Mouse (Mus musculus) stomach, embryonic 15.5 days (tissue): ENCODE measurements around the gene Filip1. TPM values are rescaled to one million over a fixed set of nuclear protein-coding genes. Genes with fewer than 3 reads are reported as not detected.

Experiments used
- ATAC-seq: fragments of 200-750 bp; cut with Nextera tagmentation; 2 replicates; pipeline ENCODE4 v1.8.0; 2017; ENCODE audit warnings: low read depth, moderate number of reproducible peaks, moderate TSS enrichment; ENCODE audit not compliant: insufficient read depth, low FRiP score
- H3K27ac ChIP-seq: fragments of 300-500 bp; sonication (generic); 2 replicates; pipeline ENCODE4 v1.5.1; 2015; ENCODE audit warnings: mild to moderate bottlenecking, inconsistent platforms
- H3K27me3 ChIP-seq: fragments of 300-500 bp; sonication (generic); replicated peaks from 2 replicates; pipeline ENCODE4 v1.6.1; 2015; ENCODE audit warnings: inconsistent platforms
- H3K36me3 ChIP-seq: fragments of 300-500 bp; sonication (generic); 2 replicates; pipeline ENCODE4 v1.6.1; 2015; ENCODE audit warnings: inconsistent platforms
- H3K4me1 ChIP-seq: fragments of 300-500 bp; sonication (generic); 2 replicates; pipeline ENCODE4 v1.6.1; 2015; ENCODE audit warnings: inconsistent platforms
- H3K4me2 ChIP-seq: fragments of 300-500 bp; sonication (generic); 2 replicates; pipeline ENCODE4 v1.6.1; 2015; ENCODE audit warnings: mild to moderate bottlenecking, inconsistent platforms
- H3K4me3 ChIP-seq: fragments of 300-500 bp; sonication (generic); replicated peaks from 2 replicates; pipeline ENCODE4 v1.5.1; 2015; ENCODE audit warnings: inconsistent platforms
- H3K9ac ChIP-seq: fragments of 300-500 bp; sonication (generic); 2 replicates; pipeline ENCODE4 v1.6.1; 2015; ENCODE audit warnings: inconsistent platforms
- H3K9me3 ChIP-seq: fragments of 300-500 bp; sonication (generic); 2 replicates; pipeline ENCODE4 v1.6.1; 2016; ENCODE audit warnings: inconsistent platforms
- WGBS: fragments of 180-500 bp; shearing (Covaris S2); methylation state at CpG from one replicate; pipeline ENCODE4 v1.1.7; 2015; 5-methylcytosine and 5-hydroxymethylcytosine counted together
- polyA plus RNA-seq: library from polyadenylated mRNA; unstranded; fragments of >200 nt; fragmentation: Nextera tagmentation; extraction: Ambion mirVana; gene quantifications from 2 replicates; pipeline ENCODE4 v1.2.1, GENCODE M21; 2015

Gene Filip1
- polyA plus RNA-seq, 1 experiment from 2014 or later = 11.9 TPM

DNA sequence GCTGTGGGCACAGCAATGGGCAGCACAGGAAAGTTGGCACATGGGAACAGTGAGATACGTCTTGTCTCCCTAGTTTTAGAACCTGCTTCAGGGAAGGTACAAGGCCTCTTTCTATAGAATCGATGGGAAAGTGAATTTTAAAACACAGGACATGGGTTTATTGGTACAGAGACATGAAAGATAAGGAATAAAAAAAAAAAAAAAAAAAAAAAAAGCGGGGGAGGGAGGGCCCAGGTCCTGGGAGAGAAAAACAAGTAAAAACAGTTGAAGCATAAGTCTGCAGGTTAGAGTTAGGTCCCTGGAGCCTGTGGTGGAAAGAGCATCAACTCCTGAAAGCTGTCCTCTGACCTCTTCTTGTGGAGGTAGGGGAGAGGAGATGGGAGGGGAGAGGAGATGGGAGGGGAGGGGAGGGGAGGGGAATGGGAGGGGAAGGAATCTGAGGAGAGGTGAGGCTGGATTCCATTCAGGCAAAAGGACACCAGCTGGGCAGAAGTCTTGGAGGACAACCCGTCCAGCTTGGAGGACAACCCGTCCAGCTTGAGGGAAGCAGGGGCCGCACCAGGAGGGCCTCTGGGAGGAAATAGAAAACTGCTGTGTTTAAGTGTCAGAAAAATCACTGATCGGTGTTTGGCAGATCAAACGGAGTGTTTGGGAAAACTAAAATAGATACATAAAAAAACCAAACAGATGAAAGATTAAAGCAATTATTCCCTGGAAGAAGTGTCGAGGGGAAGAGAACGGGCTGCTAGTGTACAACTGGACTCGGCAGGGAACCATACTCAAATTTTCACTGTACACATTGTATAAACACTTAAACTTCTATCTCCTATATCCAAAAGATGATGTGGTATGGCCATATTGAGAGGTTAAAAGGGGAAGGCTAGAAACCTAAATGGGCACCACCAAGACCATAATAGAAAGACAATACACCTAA lies 201.4 kb downstream of the Filip1 start:
- Histone ChIP-seq H3K27me3 (no peaks in the 10 kb centered on the region), H3K36me3 (no peaks in the 10 kb centered on the region), H3K9ac (no peak overlapping the region), H3K4me2 (no peak overlapping the region), H3K4me3 (no peak overlapping the region), H3K9me3 (no peaks in the 10 kb centered on the region), H3K27ac (no peak overlapping the region), H3K4me1 (0 out of 2 replicates have a peak, but pooled peaks cover 8% of the 10 kb centered on the region)
- WGBS = 74% methylated on average over 10 of the region's 11 CpGs
- no peak for ATAC-seq

DNA sequence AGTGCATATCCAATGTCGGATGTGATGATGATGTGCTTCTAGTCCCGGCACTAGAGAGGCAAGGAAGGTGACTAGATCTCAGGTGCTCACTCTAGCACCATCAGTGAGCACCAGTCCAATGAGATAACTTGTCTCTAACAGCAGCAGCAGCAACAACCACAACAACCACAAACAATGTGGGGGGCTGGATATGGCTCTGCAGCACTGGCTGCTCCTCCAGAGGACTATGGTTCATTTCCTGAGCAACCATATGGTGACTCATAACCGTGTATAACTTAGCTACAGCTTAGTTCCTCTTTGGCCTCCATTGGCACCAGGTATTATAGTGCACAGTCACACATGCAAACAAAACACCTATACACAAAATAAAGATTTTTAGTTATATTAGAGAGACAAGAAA lies 202.1 kb downstream of the Filip1 start:
- ATAC-seq = no peak
- Histone ChIP-seq H3K4me3 (no peak overlapping the region), H3K4me1 (0 out of 2 replicates have a peak, but pooled peaks cover 8% of the 10 kb centered on the region), H3K4me2 (no peak overlapping the region), H3K9ac (no peak overlapping the region), H3K27me3 (no peaks in the 10 kb centered on the region), H3K27ac (no peak overlapping the region), H3K36me3 (no peaks in the 10 kb centered on the region), H3K9me3 (no peaks in the 10 kb centered on the region)
- 72% methylated on average over 3 of the region's 3 CpGs for WGBS

DNA sequence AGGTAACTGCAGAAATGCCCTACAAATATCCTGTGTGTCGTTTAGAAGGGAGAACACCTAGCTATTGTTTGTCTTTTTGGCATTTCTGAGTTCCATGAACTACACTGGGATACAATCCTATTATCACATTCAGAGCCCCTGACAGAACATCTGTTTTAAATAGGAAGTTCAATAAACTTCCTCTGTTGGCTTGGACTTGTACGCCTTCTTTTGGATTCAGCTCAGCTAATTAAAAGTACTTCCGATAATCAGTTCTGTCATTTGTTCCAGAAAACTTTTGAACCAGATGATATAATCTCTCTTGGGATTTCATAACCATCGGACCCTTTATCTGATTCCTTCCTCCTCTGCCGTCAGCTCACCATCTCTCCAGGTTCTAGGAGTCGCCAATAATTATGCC lies 203.2 kb downstream of the Filip1 start:
- Histone ChIP-seq H3K4me1 (0 out of 2 replicates have a peak, but pooled peaks cover 8% of the 10 kb centered on the region), H3K4me3 (no peak overlapping the region), H3K9me3 (no peaks in the 10 kb centered on the region), H3K9ac (no peak overlapping the region), H3K27ac (no peak overlapping the region), H3K27me3 (no peaks in the 10 kb centered on the region), H3K4me2 (no peak overlapping the region), H3K36me3 (no peaks in the 10 kb centered on the region)
- no peak for ATAC-seq
- WGBS = 62% methylated on average over 6 of the region's 6 CpGs

DNA sequence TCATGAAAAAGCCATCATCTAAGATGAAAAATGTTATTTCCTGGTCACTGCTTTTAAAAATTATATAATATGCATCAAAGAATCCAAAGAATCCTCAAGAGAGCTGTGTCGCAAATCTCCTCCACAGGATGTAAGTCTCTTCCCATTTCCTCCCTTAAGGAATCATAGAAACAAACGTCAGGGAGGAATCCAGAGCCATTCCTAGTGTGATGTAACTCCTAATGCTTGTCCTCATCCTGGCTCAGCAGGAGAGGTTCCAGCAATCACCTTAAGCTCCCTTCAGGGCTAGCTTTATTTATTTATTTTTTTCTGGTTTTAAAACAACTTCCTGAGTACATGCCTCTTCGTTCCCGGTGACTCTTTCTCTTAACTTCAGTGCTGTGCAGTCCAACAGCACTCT lies 205.5 kb downstream of the Filip1 start:
- no peaks in the 10 kb centered on the region for H3K9me3 ChIP-seq
- H3K4me2 ChIP-seq = no peak overlapping the region
- H3K27ac ChIP-seq = no peak overlapping the region
- no peaks in the 10 kb centered on the region for H3K36me3 ChIP-seq
- H3K4me3 ChIP-seq = no peak overlapping the region
- ATAC-seq = no peak
- 0 out of 2 replicates have a peak, but pooled peaks cover 8% of the 10 kb centered on the region for H3K4me1 ChIP-seq
- H3K27me3 ChIP-seq = no peaks in the 10 kb centered on the region
- 37% methylated on average over 4 of the region's 4 CpGs for WGBS
- no peak overlapping the region for H3K9ac ChIP-seq

DNA sequence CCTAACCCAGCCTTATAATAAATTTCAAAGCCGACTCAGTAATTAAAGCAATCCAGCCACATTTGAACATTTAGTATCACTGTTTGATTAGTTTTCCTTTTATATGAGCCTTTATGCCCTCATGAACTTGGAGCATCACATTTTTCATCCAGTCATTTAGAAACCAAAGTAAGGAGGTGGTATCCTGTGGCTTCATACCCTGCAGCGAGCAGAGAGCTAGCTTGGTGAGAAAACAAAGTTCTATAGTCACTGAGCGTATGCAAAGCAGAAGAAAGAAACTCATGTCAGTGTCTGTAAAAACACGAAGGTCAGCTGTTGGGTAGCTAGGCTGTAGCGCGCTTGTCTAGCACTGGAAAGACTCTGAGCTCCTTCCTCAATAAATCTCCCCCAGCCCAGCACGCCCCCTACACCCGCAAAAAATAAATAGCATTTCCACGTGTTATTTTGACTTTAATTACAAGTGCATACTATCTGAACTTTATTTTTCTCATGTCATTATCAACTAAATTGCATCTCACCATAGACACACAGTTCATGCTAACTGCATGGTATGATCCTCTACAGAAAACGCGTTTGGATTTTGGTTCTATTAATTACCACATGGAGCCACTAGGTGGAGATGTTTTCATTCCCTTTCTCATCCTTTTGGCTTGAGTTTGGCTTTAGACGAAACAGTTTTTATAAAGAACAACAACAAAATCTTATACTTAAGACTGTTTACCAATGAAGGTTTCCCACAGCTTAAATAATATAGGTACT lies 206.2 kb downstream of the Filip1 start:
- ATAC-seq = no peak
- 0 out of 2 replicates have a peak, but pooled peaks cover 8% of the 10 kb centered on the region for H3K4me1 ChIP-seq
- no peak overlapping the region for H3K4me2 ChIP-seq
- no peak overlapping the region for H3K9ac ChIP-seq
- WGBS = 47% methylated on average over 12 of the region's 12 CpGs
- no peaks in the 10 kb centered on the region for H3K27me3 ChIP-seq
- H3K4me3 ChIP-seq = no peak overlapping the region
- no peaks in the 10 kb centered on the region for H3K36me3 ChIP-seq
- H3K27ac ChIP-seq = no peak overlapping the region
- no peaks in the 10 kb centered on the region for H3K9me3 ChIP-seq

DNA sequence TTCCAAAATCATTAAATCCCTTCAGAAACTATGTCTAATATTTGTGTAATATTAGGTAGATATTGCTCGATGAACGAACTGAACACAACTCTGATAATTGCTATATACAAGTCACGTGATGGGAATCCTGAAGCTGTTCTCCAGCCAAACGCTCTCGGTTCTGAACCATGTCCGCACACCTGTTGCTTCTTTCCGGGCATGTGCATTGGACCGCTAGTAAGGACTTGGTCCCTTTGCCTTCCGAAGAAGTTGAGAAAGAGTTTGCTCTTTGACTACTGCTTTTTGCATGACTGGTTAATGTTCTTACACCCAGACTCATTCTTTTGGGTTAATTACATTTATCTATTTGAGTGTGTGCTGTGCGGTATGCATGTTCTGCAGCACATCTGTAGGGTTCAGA lies 207.2 kb downstream of the Filip1 start:
- no peak overlapping the region for H3K4me2 ChIP-seq
- H3K27me3 ChIP-seq = no peaks in the 10 kb centered on the region
- no peak overlapping the region for H3K9ac ChIP-seq
- no peak overlapping the region for H3K27ac ChIP-seq
- no peak overlapping the region for H3K4me3 ChIP-seq
- no peaks in the 10 kb centered on the region for H3K36me3 ChIP-seq
- no peak for ATAC-seq
- WGBS = 86% methylated on average over 10 of the region's 10 CpGs
- no peaks in the 10 kb centered on the region for H3K9me3 ChIP-seq
- 0 out of 2 replicates have a peak, but pooled peaks cover 8% of the 10 kb centered on the region for H3K4me1 ChIP-seq

DNA sequence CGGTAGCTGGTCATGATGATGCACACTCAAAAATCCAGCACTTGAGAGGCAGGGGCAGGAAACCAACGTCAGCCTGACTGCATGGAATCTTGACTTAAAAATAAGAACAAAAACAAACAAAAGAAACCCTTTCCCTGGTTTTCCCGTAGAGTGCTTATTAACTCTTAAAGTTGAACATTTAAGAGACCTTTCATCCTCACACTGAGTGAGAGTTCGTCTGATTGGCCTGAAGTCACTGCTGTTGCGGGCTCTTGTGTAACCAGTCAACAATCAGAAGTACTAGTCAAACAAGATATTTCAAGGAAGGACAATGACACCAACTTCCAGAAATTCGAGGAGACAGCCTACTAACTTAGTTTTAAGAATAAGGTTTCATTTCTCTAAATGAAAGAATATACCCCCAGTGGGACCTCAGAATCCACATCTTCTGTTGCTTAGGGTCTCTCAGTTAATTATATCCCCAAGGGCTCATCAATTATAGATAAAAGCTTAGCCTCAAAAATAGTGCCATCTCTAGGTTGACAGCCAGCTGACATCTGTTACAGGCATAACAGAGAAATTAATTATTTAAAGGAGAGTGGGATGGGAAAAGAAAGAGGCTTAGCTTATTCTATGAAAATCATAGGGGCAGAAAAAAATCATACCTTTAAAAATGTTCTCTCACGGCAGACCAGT lies 216.1 kb downstream of the Filip1 start:
- Histone ChIP-seq H3K9ac (no peak overlapping the region), H3K27me3 (no peaks in the 10 kb centered on the region), H3K4me3 (no peak overlapping the region), H3K27ac (no peak overlapping the region), H3K4me1 (no peaks in the 10 kb centered on the region), H3K36me3 (no peaks in the 10 kb centered on the region), H3K4me2 (no peak overlapping the region), H3K9me3 (no peaks in the 10 kb centered on the region)
- 49% methylated on average over 7 of the region's 7 CpGs for WGBS
- no peak for ATAC-seq

DNA sequence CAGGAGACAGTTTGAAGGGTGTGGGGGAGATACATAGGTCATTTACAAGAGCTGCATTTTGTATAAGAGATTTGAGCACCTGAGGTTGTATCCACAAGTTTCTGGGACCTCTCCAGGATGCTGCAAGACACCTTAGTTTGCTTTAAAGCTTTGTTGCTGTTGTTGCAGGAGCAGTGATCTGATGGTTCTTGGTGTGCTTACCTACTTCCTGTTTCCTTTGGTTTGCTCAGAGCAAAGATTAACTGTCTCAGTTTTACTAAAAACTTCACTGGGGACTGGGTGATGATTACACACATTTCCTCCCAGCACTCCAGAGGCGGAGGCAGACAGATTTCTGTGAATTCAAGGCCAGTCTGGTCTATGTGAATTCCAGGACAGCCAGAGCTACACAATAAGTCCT lies 217.6 kb downstream of the Filip1 start:
- H3K9me3 ChIP-seq = no peaks in the 10 kb centered on the region
- H3K36me3 ChIP-seq = no peaks in the 10 kb centered on the region
- no peak overlapping the region for H3K27ac ChIP-seq
- 82% methylated on average over 1 of the region's 1 CpGs for WGBS
- ATAC-seq = no peak
- no peaks in the 10 kb centered on the region for H3K4me1 ChIP-seq
- no peak overlapping the region for H3K4me2 ChIP-seq
- H3K4me3 ChIP-seq = no peak overlapping the region
- no peak overlapping the region for H3K9ac ChIP-seq
- H3K27me3 ChIP-seq = no peaks in the 10 kb centered on the region

DNA sequence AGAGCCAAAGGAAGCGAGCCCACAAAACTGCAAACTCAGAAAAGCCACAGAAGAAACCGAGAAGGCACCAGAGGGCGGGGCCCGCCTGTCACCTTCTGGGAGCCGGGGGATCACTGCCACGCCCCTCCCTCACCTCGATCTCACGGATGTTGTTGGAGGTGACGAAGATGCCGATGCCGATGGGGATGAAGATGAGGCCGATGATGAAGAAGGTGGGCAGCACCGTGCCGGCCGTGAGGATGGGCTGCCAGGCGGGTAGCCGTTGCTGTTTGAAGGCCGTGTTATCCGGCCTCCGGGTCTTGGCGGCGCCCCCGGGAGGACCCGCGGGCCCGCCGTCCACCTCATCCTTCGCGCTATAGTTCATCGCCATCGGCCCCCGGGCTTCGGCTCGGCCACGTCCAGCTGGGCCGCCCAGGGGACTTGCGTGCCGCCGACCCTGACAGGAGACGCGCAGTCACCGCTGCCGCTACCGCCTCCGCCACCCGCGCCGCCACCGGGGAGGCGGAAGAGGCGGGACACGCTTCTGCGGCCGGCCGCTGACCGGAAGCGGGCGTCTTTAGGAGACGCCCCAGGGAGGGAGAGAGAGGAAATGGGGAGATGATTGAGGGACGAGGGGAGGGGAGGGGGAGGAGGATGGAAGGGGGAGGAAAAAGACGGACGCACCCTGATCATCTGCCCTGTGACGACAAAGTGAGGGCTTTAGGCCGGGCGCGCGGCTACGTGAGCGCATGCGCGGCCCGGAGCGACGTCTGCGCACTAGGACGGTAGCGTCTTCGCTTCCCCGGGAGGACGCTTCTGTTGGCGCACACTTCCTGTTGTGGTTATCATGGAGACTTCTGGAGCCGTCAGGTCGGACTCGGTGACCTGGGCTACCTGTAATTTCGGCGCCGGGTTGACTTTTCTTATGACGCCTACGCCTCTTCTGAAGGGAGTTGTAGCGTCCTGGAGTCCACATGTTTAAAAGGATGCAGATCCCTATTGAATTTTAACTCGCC lies 219.5 kb downstream of the Filip1 start, which contains the start of gene Tmem30a:
Gene Tmem30a (minus strand): TSS at position 667 of the 995 bp plus-strand sequence.
- H3K9me3 ChIP-seq = no peaks in the 10 kb centered on the region
- H3K4me1 ChIP-seq = no peaks in the 10 kb centered on the region
- H3K27me3 ChIP-seq = no peaks in the 10 kb centered on the region
- H3K4me3 ChIP-seq = peak within 1 kb of the TSS; percentile 94
- H3K9ac ChIP-seq = peak within 1 kb of the TSS; percentile 90
- H3K27ac ChIP-seq = peak within 1 kb of the TSS; percentile 94
- WGBS = under 1% methylated on average over 90 of the region's 91 CpGs
- H3K4me2 ChIP-seq = peak within 1 kb of the TSS; percentile 61
- ATAC-seq = peak; percentile 98
- H3K36me3 ChIP-seq = no peaks in the 10 kb centered on the region

DNA sequence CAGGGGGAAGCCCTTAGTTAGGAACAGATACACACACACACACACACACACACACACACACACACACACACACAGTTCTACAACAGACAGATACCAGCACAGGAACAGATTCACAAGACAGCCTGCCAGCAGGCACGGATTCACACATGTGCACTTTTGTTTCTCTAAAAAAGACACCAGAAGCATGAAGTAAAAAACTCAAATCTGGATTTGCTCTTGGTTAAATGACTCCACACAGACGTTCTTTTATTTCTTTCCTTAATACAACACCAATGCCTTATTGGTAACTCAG lies 226.9 kb downstream of the Filip1 start:
- no peaks in the 10 kb centered on the region for H3K36me3 ChIP-seq
- H3K4me2 ChIP-seq = no peak overlapping the region
- no peaks in the 10 kb centered on the region for H3K9me3 ChIP-seq
- WGBS = 70% methylated on average over 2 of the region's 2 CpGs
- H3K27ac ChIP-seq = no peak overlapping the region
- no peak overlapping the region for H3K9ac ChIP-seq
- no peaks in the 10 kb centered on the region for H3K4me1 ChIP-seq
- H3K4me3 ChIP-seq = no peak overlapping the region
- no peaks in the 10 kb centered on the region for H3K27me3 ChIP-seq
- ATAC-seq = no peak
